Mouse (Mus musculus): ENCODE results near the gene Ptpn7.
"Not testable (repeated sequence)": the region's sequence is repeated elsewhere in the genome, so short reads cannot be mapped to it uniquely, and the experiment has no call there.

Gene Ptpn7

DNA sequence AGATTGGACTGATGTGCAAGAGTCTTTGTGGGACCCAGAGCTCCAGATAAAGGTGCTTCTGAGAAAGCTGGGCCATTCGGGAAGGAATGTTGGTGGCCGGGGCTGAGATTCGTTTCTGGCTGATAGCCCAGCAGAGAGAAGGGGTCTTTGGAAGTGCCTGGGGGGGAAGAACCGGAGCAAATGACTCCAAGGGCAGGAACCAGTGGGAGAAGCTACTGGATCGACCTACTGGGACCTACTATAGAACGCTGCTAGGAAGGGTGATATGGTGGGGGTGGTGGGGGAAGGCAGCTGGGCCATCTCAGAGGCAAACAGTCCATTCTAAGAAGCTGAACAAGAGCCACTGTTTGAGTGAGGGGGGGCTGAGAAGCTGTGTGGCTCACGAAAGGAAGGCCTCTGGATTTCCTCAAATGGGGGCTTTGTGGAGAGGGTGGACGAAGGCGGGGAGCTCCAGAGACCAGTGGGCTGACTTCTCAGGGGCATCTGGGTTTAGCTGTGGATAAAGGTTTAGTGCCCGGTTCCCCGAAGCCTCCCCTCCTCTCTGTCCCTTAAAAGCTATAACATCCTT, 27.1 kb downstream of the Ptpn7 start:
- DNase-seq: no peak

DNA sequence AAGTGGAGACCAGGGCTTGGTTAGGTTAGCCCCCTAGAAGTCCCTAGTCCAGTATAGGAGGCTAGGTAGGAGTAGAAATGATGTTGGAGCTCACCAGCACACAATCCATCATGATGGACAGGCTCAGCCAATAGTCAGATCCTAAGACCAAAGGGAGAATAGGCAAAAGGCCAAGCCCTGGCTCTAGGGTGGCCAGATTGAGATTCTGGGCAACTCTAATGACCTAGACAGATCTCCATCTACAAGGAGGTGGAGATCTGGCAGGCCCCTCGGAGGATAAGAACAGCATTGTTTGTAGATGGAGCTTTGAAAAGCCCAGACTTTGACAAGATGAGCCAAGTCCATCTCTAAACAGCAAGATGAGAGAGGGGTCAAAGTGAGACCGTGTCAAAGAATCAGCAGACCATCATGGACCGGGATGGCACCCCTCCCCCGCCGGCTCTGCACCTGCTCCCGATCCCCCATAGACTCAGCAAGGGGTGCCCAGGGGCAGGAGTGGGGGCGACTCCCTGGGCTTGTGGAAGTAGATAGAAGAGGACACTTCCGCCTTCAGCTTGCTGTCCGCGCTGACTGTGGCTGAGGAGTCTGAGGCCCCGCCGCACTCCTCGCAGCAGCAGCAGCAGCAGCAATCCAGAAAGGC, 28.0 kb downstream of the Ptpn7 start:
- no peak for DNase-seq

DNA sequence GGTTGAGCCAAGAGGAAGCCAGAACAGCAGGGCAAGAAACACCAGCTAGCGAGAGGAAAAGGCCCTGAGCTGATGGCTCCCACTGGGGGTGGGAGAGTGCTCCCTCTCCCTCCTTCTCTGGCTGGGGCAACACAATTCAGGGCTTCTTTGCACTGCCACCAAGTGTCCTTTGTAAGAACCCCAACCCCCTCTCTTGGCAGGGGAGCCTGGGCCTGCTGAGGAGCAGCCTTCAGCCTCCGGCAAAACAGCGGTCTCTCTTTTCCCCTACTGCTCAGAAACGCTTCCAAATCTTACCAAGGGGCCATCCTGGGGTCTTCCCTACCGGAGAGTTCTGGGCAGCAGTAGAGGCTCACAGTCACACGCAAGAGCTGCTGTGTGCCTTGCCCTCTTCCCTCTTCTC, 30.2 kb downstream of the Ptpn7 start:
- no peak for DNase-seq

DNA sequence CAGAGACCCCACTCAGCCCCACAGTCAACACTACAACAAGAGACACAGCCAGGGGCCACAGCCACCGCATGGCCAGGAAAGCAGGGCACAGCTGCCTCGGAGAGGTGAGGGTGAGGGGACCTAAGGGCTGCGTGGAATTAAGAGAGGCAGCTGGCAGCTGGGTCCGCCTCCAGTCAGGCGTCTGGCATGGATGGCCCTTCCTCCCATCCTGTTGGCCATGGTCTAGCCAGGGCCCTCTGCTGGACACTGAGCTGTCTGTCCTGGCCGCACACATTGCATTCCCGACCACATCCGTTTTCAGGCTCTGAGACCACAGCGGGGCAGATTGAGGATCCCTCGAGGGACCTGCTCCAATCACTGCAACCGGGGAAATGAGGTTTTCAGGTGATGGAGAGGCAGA, 34.9 kb downstream of the Ptpn7 start, which contains the start of gene Gpr37l1:
Gpr37l1 (minus strand) TSS at position 247 of the 400 bp plus-strand sequence.
- DNase-seq: no peak

DNA sequence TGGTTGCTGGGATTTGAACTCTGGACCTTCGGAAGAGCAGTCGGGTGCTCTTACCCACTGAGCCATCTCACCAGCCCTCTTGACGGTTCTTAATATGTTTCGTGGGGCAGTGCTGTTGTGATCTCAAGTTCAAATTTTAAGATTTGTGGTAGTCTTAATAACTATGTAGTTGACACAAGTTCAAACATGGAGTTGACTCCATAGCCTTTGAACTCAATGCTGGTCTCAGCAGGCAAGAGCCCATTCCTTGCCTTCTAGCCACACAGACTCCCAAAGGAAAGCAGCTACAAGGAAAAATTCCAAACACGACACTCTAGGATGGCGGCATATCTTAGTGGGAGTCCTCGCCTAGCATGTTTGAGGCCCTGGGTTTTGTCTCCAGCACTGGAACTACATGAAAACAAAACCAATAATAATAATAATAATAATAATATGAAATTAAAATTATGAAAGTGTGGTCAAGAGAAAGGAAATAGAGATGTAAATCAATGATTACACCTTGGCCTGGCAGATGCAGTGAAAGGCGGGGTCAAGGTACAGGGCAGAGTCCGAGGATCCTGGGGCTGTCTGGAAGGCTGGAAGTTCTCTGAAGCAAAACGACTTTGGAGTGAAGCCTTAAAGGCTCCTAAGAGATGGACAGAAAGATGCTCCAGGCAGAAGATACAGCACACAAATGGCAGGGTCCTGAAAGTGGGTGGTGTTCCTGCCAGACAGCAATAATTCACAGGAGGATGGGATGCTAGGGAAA, 36.1 kb downstream of the Ptpn7 start:
- DNase-seq: no peak

DNA sequence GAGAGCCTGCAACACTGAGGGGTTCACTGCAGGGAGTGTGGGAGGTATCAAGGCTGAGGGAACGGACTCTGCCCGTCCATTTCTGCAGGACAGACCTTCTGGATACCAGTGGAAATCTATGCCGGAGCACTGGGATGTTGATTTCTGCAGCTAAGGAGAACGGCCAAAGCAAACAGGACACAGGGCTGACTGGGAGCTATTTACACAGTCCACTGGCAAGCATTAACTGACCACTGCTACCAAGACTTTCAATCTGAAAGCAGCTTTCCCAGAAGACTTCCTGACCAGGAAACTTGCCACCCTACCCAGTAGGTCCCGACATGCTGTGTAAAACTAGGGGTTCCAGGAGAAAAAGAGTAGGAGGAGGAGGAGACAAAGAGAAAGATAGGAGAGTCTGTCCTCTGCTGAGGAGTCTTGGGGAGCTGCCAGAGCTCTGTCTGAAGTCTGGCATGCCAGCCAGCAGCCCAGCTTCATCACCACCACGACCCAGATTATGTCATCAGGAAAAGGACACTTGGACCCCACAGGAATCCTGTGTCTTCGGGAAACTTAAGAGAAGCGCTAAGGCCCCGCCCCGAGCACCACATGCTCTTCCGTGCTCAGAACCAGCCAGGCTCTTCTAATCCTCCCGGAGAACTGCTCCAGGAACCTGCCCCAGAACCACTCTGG, 37.2 kb downstream of the Ptpn7 start:
- no peak for DNase-seq

DNA sequence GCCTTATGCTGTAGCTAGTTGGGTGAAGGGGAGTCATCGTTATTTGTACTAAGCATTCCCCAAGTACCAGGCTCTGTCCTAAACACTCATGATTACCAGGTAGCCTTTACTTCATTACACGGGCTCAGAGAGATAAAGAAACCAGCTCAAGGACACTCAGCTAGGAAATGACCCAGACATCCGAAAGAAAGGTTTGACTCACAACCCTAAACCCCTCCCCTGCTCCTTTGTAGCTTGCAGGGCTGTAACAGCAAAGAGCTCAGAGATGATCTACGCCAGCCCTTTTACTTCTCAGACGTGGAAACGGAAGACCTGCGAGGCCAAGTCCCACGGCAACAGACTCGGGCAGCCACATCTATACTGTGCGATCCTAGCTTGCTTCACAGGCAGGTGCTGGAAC, 37.8 kb downstream of the Ptpn7 start:
- DNase-seq: no peak

DNA sequence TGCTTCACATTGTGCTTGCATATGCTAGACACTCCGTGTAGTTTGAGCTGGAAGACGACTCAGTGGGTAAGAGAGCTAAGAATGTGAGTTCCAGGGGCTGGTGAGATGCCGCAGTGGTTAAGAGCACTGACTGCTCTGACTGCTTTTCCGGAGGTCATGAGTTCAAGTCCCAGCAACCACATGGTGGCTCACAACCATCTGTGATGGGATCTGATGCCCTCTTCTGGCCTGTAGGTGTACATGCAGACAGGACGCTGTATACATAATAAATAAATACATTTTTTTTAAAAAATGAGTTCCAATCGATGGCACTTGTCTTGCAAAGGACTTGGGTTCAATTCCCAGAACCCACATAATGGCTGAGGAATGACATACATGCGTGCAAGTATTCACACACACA, 38.7 kb downstream of the Ptpn7 start:
- DNase-seq: no peak

DNA sequence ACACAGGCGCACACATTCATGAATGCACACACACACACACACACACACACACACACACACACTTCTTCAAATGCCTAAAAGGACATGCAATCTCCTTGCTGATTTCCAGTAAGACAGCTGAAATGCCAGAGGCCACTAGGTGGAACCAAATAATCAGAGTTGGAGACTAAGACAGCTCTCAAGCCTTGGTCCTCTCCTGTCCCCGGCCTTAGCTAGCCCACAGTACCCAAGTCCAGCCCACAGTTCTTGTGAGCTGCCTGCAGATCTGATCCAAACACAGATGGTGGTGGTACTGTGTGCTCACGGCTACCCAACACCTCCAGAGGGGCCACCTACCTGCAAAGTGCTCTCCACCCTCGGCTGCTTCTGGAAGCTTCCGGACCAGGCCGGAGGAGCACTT, 39.5 kb downstream of the Ptpn7 start:
- DNase-seq: no peak

DNA sequence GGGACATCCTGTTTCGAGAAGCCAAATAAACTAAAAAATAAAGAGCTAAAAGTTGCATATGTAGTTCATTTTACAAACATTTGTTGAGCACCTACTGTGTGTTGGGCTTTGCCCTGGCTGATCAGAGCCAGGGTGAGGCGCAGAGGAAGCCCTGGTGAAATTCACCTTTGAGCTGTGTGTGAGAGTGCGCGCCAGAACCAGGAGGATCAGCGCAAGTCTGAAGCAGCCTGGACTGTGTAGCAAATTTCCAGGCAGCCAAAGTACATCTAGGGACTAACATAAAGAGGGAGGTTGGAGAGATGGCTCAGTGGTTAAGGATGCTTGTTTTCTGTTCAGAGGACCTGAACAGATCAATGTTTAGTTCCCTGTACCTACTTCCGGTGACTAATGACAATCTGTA, 40.8 kb downstream of the Ptpn7 start:
- DNase-seq: no peak

DNA sequence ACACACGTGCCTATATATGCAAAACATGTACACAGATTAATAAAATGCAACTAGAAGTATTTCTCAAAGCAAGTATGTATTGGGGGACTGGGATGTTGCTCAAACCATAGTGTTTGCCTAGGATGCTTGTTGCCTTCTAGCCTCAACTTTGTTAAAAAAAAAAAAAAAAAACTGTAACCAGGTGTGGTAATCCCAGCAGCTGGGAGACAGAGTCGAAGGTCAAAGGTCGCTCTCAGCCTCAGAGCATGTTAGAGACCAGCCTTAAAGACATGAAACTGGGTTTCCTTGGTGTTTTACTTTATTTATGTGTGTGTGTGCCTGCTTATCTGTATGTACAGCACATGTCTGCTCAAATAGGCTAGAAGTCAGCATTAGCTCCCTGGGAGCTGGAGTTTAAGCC, 42.7 kb downstream of the Ptpn7 start:
- DNase-seq: no peak

DNA sequence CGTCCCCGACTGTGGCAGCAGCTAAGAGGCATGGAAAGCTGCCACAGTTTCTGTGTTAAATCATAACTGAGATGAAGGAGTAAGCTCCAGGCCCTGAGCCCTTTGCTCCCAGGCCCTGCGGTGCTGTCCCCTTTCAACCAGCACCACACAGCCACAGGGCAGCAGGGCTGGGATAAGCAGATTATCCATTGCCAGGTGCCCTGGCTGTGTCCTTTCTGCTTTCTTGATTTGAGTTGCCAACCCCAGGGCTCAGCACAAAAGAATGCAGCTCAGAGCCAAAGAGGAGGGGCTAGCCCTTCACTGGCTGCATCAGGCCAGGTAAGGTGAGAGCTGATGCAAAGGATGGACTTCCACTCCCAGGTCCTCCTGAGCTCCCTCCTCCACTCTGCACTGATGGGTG, 45.2 kb downstream of the Ptpn7 start:
- no peak for DNase-seq

DNA sequence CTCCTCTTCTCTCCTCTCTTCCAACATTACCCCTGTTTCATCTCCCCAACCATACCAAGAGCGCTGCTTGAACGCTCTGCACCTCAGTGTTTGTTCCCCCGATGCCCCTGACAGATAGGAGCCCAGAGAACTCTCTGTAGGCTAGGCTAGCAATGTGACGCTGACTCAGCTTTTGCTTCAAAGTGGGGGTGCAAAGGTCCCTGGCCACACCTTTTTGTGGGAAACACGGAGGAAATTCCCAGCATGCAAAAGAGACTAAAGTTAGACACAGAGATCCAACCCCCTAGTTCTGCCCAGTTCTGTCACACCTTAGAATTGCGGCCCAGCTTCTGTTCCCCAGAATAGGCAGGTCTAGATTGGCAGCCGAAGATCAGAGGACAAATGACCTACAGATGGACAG, 46.4 kb downstream of the Ptpn7 start:
- no peak for DNase-seq

DNA sequence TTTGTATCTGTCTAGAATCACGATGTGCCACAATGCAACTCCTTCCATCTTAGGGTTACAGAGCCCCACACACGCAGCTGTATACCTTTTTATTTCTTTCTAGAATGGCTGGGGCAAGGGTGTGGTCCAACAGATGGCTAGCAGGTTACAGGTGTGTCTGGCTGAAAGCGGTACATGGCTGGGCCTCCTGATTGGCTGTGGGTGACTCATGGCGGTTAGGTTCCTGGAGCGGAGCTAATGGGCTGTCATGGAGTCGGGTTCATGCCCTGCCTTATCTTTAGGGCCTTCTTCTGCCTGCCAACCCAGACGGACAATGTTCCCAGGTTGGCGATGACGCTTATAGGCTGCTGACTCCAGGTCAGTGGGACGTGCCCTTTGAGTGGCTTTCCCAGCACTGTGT, 48.3 kb downstream of the Ptpn7 start:
- no peak for DNase-seq

DNA sequence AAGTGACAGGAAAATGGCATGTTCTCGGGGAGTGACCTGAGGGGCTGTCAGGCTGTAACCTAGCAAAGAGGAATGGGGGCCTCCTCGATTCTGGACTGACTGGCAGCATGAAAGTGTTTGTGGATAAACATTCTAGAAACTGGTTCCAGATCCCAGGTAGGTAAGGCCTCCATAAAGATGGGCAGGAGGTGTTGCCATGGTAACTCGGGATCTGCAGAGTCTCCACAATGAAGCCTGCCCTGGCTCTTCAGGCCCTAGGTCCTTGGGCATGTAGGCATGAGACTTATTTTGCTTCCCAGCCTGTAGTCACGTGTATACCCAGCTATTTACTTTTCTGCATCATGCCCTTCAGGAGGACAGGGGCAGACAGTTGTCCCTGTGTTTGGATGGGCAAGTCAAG, 48.8 kb downstream of the Ptpn7 start:
- DNase-seq: no peak

DNA sequence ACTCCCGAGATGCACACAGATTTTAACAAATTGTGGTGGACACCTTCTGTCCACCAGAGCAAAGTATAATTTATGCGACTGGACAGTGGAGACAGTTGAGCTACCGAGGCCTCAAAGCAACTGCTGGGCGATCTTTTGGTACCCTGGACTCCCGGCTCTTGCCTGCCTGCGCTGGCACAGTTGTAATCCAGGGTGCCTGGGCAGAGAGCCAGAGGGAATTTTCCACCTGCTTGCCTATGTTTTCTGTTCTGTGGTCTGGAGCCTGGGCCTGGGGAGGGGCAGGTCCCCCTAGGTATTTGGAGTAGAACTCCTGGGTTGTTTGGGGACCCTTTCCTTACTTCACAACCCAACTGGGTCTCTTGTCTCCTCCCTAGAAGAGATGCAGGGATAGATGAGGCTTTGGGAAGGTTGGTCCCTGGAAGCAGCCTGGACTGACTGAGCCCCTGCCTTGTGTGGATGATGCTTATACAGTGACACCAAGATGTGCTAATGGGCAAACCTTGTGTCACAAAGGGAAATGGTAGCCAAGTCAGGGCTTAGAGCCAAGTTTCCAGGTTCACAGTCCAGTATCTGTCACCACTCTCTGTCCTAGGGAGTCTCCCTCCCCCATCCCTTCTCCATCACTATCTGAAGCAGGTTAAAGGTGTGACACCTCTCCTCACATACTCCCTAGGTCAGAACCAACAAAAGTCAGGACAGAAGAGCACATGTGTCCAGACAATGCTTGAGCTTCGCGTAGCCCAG, 49.6 kb downstream of the Ptpn7 start:
- DNase-seq: no peak

DNA sequence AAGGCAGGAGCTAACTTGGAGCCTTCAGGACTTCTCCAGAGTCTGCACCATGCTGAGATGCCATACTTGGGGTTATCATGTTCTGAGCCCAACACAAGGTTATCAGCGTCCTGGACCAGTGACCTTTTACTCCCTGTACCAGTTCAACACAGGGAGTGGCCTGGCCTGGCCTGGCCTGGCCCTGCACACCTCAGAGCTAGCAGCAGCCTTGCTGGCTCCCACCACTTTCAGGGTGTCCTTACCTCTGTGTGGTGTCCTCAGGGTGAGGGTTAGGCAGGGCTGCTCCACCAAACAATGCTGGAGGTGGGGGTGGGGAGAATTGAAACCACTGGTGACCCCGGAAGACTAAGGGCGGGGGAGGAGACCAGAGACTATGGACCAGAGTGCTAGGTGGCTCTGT, 50.5 kb downstream of the Ptpn7 start:
- DNase-seq: no peak

DNA sequence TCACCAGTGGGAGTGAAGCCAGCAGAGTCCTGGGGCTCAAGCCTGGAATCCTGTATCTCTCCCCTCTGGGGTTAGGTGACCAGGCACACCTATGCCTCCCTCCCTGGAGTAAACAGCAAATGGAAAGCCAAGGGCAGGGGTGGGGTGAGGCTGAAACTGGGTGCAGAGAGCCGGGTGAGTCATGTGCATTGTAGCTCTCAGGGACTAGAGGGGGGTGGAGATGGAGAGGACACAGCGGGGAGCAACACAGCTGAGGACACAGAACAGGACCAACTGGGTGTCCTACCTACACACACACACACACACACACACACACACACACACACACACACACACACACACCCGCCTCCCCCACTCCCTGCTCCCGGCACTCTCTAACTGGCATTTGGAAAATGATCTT, 50.9 kb downstream of the Ptpn7 start:
- no peak for DNase-seq

DNA sequence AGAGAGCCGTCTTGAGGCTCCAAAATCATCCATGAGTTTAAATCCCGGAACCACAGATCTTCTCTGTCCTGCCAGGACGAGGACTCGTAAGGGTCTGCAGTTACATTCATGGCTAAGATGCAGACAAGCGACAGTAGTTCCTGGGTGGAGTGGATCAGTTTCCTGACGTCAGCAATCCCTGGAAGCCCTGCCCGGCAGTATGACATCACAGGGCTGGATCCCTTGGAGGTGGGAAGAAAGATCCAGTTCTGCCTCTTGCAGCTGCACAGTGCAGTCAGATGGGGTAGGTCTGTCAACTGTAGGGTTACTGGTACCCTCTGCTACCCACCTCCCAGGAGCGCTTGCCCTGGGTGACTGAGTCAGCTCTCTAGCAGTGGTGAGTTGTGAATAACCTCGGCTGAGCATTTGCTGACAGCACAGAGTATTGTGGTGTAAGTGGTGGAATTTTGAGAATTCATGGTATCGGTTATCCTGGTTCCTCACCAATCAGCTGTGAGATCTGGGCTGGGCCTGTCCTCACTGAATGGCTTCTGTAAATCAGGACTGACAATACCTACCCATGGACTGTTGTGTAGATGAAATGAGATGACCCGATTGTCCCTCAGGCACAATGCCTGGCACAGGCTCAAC, 51.6 kb downstream of the Ptpn7 start:
- DNase-seq: no peak

DNA sequence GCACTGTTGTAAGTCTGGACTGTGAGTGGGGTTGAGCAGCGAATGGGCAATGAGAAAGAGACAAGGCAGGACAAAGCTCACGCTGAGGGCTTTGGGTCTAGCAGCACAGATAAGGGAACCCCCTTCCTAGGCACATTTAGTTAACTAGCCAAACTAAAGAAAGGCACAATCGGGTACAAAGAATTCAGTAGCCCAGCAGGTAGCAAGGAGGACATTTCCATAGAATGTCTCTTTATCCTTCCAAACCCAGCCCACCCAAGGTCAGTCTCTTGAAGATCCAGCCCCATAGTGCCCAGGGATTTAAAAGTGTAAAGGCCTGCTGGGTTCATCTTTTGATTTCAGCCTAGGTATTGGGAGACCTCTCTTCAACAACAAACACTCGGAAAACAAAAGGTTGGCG, 53.4 kb downstream of the Ptpn7 start:
- no peak for DNase-seq

DNA sequence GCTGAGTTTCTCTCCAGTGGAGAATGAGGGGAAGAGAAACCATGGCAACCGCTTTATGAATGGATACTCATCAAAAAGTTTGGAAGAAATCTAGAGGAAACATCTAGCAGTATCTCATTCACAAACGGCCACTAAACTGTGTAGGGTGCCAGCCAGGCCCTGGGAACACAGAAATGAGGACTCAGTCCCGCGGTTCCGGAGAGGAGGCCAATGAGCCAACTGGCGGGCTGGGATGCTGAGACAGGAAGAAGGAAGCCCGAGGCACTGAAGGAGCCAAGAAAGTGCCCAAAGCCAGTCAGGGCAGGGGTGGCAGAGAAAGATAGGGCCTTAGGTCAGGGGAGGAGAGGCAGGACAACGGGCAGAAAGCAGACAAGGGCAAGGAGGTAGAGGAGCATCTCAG, 53.9 kb downstream of the Ptpn7 start:
- no peak for DNase-seq

DNA sequence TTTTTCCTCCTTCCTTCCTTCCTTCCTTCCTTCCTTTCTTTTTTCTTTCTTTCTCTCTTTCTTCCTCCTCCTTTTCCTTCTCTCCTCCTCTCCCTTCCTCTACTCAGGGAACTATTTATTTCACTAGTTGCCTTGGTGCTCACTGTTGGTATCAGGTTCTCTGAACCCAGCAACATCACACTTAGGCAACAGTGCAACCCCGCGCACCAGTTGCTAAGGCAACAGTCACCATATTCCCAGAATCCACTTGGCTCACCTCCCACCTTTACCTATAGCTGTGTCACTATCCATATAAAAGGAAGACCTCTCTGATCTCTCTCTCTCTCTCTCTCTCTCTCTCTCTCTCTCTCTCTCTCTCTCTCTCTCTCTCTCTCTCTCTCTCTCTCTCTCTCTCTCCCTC, 54.5 kb downstream of the Ptpn7 start:
- not testable (repeated sequence) for DNase-seq

DNA sequence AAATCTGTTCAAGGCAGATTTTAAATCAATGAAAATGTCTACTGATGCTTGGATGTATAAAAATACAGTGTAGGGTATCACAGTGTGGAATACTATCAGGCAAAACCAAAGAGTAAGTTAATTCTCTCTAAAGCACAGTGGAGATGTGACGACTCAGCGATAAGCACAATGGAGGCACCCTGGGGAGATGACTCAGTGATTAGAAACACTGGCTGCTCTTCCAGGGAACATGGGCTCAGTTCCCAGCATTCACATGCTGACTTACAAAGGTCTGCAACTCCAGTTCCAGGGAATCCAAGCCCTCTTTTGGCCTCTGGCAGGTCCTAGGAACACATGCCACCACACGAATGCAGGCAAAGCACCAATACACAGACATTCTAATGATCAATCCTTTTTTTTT, 55.7 kb downstream of the Ptpn7 start:
- DNase-seq: no peak
